Mouse (Mus musculus) liver, postnatal 0 days (tissue): ENCODE data around the gene Araf.

Source experiments
- CTCF ChIP-seq: sonication (generic); IDR thresholded peaks from 2 replicates; pipeline ENCODE4 v1.5.1; 2016; ENCODE audit warnings: antibody characterized with exemption, low read depth
- EP300 ChIP-seq: IDR thresholded peaks from 2 replicates; pipeline ENCODE4 v1.6.1; 2016; ENCODE audit warnings: antibody characterized with exemption, low read depth, mild to moderate bottlenecking

- TF ChIP-seq CTCF (no peak), EP300 (no peak)
Observed at GRCm38 (mm10) chrX:20910074-20910473, 112.5 kb downstream of the Araf start.
